Mouse (Mus musculus) CH12.LX (cell line): Measurements from ENCODE around the gene Irf6. TPM values are rescaled to one million over a fixed set of nuclear protein-coding genes. Genes with fewer than 3 reads are reported as not detected.

Source experiments
- DNase-seq: peaks from one replicate; pipeline ENCODE4 v3.0.0-alpha.2; 2013; ENCODE audit errors: extremely low read depth
- H3K27ac ChIP-seq: 2 replicates; pipeline ENCODE4 v1.5.1; 2012; ENCODE audit warnings: low read depth, mild to moderate bottlenecking, control low read depth, moderate library complexity; ENCODE audit not compliant: insufficient read depth
- H3K27me3 ChIP-seq: replicated peaks from 2 replicates; pipeline ENCODE3; 2012; ENCODE audit warnings: inconsistent platforms
- H3K36me3 ChIP-seq, 2 experiments: replicated peaks in 1 of 2; 2 replicates each; pipeline versions ENCODE3 to v1.6.1; 2012; ENCODE audit warnings: inconsistent platforms in 1 of 2, low read length in 1 of 2, mild to moderate bottlenecking in 1 of 2, mixed read lengths in 1 of 2, moderate library complexity in 1 of 2; ENCODE audit not compliant: control insufficient read depth in 1 of 2, insufficient read depth in 1 of 2
- H3K4me1 ChIP-seq, 2 experiments: 2 replicates each; pipeline ENCODE4 v1.6.1; 2012; ENCODE audit warnings: inconsistent platforms in 1 of 2, moderate library complexity in 1 of 2; ENCODE audit not compliant: insufficient read depth in 2 of 2, control insufficient read depth in 1 of 2
- H3K4me2 ChIP-seq: 2 replicates; pipeline ENCODE4 v1.6.1; 2012; ENCODE audit warnings: low read depth, mild to moderate bottlenecking, control low read depth; ENCODE audit not compliant: poor library complexity, insufficient read depth, severe bottlenecking
- H3K4me3 ChIP-seq, 3 experiments: fragments of 150-350 bp in 1 of 3; sonication (generic) in 1 of 3; replicated peaks in 1 of 3; 2 replicates each; pipeline versions ENCODE3 to v1.5.1; 2011 to 2012; ENCODE audit warnings: low read depth in 2 of 3, low read length in 2 of 3, mild to moderate bottlenecking in 2 of 3, moderate library complexity in 2 of 3, control low read depth in 1 of 3, improper control_type of control experiment in 1 of 3, inconsistent platforms in 1 of 3, mixed read lengths in 1 of 3; ENCODE audit not compliant: poor library complexity in 1 of 3
- H3K79me2 ChIP-seq: replicated peaks from 2 replicates; pipeline ENCODE4 v1.6.1; 2012; ENCODE audit warnings: mild to moderate bottlenecking, moderate library complexity; ENCODE audit not compliant: control insufficient read depth, poor library complexity, insufficient read depth, severe bottlenecking; ENCODE audit errors: extremely low read depth
- H3K9ac ChIP-seq: 2 replicates; pipeline ENCODE4 v1.6.1; 2012; ENCODE audit warnings: low read depth, mild to moderate bottlenecking, control low read depth, moderate library complexity; ENCODE audit not compliant: insufficient read depth
- H3K9me3 ChIP-seq: replicated peaks from 2 replicates; pipeline ENCODE3; 2012; ENCODE audit warnings: low read length, inconsistent platforms, mixed read lengths
- BHLHE40 ChIP-seq: IDR thresholded peaks from 2 replicates; pipeline ENCODE4 v1.6.1; 2011; ENCODE audit warnings: mild to moderate bottlenecking, low read depth, low read length, improper control_type of control experiment
- E2F4 ChIP-seq: IDR thresholded peaks from 2 replicates; pipeline ENCODE4 v1.6.1; 2011; ENCODE audit warnings: low read depth, low read length, improper control_type of control experiment; ENCODE audit not compliant: insufficient replicate concordance
- EP300 ChIP-seq: IDR thresholded peaks from 2 replicates; pipeline ENCODE4 v1.6.1; 2011; ENCODE audit warnings: low read length, improper control_type of control experiment
- ETS1 ChIP-seq: conservative IDR thresholded peaks from 2 replicates; pipeline ENCODE4 v1.6.1; 2012; ENCODE audit warnings: low read depth, mild to moderate bottlenecking, inconsistent platforms, low read length, improper control_type of control experiment, moderate library complexity
- HCFC1 ChIP-seq: IDR thresholded peaks from 2 replicates; pipeline ENCODE4 v1.6.1; 2012; ENCODE audit warnings: low read depth, mild to moderate bottlenecking, inconsistent platforms, low read length, improper control_type of control experiment
- IRF4 ChIP-seq: IDR thresholded peaks from 2 replicates; pipeline ENCODE4 v1.6.1; 2014; ENCODE audit warnings: low read depth, mild to moderate bottlenecking, inconsistent platforms, low read length, improper control_type of control experiment
- MAFK ChIP-seq: IDR thresholded peaks from 2 replicates; pipeline ENCODE4 v1.6.1; 2011; ENCODE audit warnings: low read length, improper control_type of control experiment; ENCODE audit not compliant: insufficient replicate concordance
- MAX ChIP-seq: IDR thresholded peaks from 2 replicates; pipeline ENCODE4 v1.6.1; 2011; ENCODE audit warnings: low read length, improper control_type of control experiment
- MAZ ChIP-seq: IDR thresholded peaks from 2 replicates; pipeline ENCODE4 v1.6.1; 2012; ENCODE audit warnings: low read depth, mild to moderate bottlenecking, inconsistent platforms, low read length, improper control_type of control experiment, moderate library complexity
- MEF2A ChIP-seq: IDR thresholded peaks from 2 replicates; pipeline ENCODE4 v1.6.1; 2014; ENCODE audit warnings: low read depth, mild to moderate bottlenecking, inconsistent platforms, low read length, improper control_type of control experiment, borderline replicate concordance
- NELFE ChIP-seq: IDR thresholded peaks from 2 replicates; pipeline ENCODE4 v1.6.1; 2011; ENCODE audit warnings: low read depth, low read length, improper control_type of control experiment
- NRF1 ChIP-seq: IDR thresholded peaks from 2 replicates; pipeline ENCODE4 v1.6.1; 2014; ENCODE audit warnings: low read depth, mild to moderate bottlenecking, inconsistent platforms, low read length, improper control_type of control experiment, moderate library complexity
- PAX5 ChIP-seq: IDR thresholded peaks from 2 replicates; pipeline ENCODE4 v1.6.1; 2012; ENCODE audit warnings: low read length, inconsistent platforms, mixed read lengths
- POLR2AphosphoS2 ChIP-seq: IDR thresholded peaks from 2 replicates; pipeline ENCODE4 v1.6.1; 2011; ENCODE audit warnings: low read depth, low read length, improper control_type of control experiment
- RCOR1 ChIP-seq: conservative IDR thresholded peaks from 2 replicates; pipeline ENCODE4 v1.6.1; 2012; ENCODE audit warnings: low read depth, mild to moderate bottlenecking, inconsistent platforms, low read length, improper control_type of control experiment
- TCF12 ChIP-seq: IDR thresholded peaks from 2 replicates; pipeline ENCODE4 v1.6.1; 2014; ENCODE audit warnings: low read depth, mild to moderate bottlenecking, inconsistent platforms, low read length, improper control_type of control experiment
- UBTF ChIP-seq: IDR thresholded peaks from 2 replicates; pipeline ENCODE4 v1.6.1; 2012; ENCODE audit warnings: low read depth, mild to moderate bottlenecking, inconsistent platforms, low read length, improper control_type of control experiment, moderate library complexity
- USF1 ChIP-seq: IDR thresholded peaks from 2 replicates; pipeline ENCODE4 v1.6.1; 2014; ENCODE audit warnings: low read depth, mild to moderate bottlenecking, inconsistent platforms, low read length, improper control_type of control experiment
- USF2 ChIP-seq: conservative IDR thresholded peaks from 2 replicates; pipeline ENCODE4 v1.6.1; 2011; ENCODE audit warnings: low read depth, low read length, improper control_type of control experiment
- ZC3H11A ChIP-seq: IDR thresholded peaks from 2 replicates; pipeline ENCODE4 v1.6.1; 2012; ENCODE audit warnings: low read depth, mild to moderate bottlenecking, inconsistent platforms, low read length, improper control_type of control experiment
- dilution Hi-C: fragments of 300-500 bp; cut with MboI; formaldehyde crosslinking; loops from 2 replicates; pipeline ENCODE4 v1.14.3; 2020; ENCODE audit warnings: low sequenced_read_pairs; ENCODE audit not compliant: extremely low pct_unique_long_range_greater_than_20kb, extremely low pct_ligation_motif_present
- in situ Hi-C: fragments of 300-500 bp; cut with MboI; formaldehyde crosslinking; loops from 3 replicates; pipeline ENCODE4 v1.14.3; 2019; ENCODE audit warnings: low sequenced_read_pairs, low pct_ligation_motif_present, low pct_unique_long_range_greater_than_20kb, mixed read lengths
- polyA plus RNA-seq: library from polyadenylated mRNA; unstranded; fragments of >175 nt; gene quantifications from 2 replicates; pipeline ENCODE4 v1.2.1, GENCODE M21; 2012; ENCODE audit warnings: low read depth; ENCODE audit not compliant: insufficient read length
- total RNA-seq, 2 experiments: library from RNA; depleted of rRNA; stranded (reverse); fragments of 300-350 nt in 1 of 2; fragments of >200 nt in 1 of 2; gene quantifications; 2 replicates each; pipeline ENCODE4 v1.2.3; 2012 to 2014

Gene Irf6
- total and polyA plus RNA-seq, 3 experiments = 0.31 to 13.0 (median 0.43) TPM

GRCm38 (mm10) chr1:193203821-193204220 is 50.9 kb downstream of the Irf6 start:
- Histone ChIP-seq H3K4me1 (peaks cover 9 to 22% of the 10 kb centered on the region in 2 experiments; a peak in 3 of 4 replicates), H3K27me3 (no peaks in the 10 kb centered on the region), H3K9me3 (peaks cover 5% of the 10 kb centered on the region), H3K4me2 (no peak overlapping the region), H3K27ac (no peak overlapping the region), H3K36me3 (peaks cover 4 to 13% of the 10 kb centered on the region in 2 experiments), H3K4me3 (no peak overlapping the region), H3K9ac (no peak overlapping the region), H3K79me2 (peaks cover 30% of the 10 kb centered on the region)
- dilution Hi-C loops (no loop called here), in situ Hi-C loops (loop anchor here (10.0 kb wide), 1 partner anchor 199 kb away; no protein-coding TSS in a partner anchor)
- TF ChIP-seq NRF1 = no peak
- no peak for DNase-seq

- H3K36me3 ChIP-seq = peaks cover under 1 to 10% of the 10 kb centered on the region in 2 experiments
- no peak overlapping the region for H3K4me3 ChIP-seq
- dilution Hi-C loops = no loop called here
- peaks cover 12 to 21% of the 10 kb centered on the region in 2 experiments for H3K4me1 ChIP-seq
- H3K27ac ChIP-seq = no peak overlapping the region
- no peak overlapping the region for H3K9ac ChIP-seq
- H3K4me2 ChIP-seq = no peak overlapping the region
- no peaks in the 10 kb centered on the region for H3K27me3 ChIP-seq
- in situ Hi-C loops = loop anchor here (5.0 to 10.0 kb wide), 3 partner anchors 47 to 201 kb away; no protein-coding TSS in a partner anchor
- H3K79me2 ChIP-seq = peaks cover 15% of the 10 kb centered on the region
- no peak for DNase-seq
- peaks cover 5% of the 10 kb centered on the region for H3K9me3 ChIP-seq
- TF ChIP-seq ZC3H11A (no peak), ETS1 (no peak), USF1 (no peak), MAFK (no peak), TCF12 (no peak), EP300 (no peak), IRF4 (no peak), POLR2AphosphoS2 (no peak), PAX5 (no peak), NRF1 (no peak), E2F4 (no peak), HCFC1 (no peak), MAX (no peak), BHLHE40 (no peak), USF2 (no peak), UBTF (no peak), MAZ (no peak), RCOR1 (no peak), NELFE (no peak), MEF2A (no peak)
Measured at GRCm38 (mm10) chr1:193205431-193205830, 52.5 kb downstream of the Irf6 start.
